Mouse (Mus musculus): ENCODE results near the gene Mapk12.

DNA sequence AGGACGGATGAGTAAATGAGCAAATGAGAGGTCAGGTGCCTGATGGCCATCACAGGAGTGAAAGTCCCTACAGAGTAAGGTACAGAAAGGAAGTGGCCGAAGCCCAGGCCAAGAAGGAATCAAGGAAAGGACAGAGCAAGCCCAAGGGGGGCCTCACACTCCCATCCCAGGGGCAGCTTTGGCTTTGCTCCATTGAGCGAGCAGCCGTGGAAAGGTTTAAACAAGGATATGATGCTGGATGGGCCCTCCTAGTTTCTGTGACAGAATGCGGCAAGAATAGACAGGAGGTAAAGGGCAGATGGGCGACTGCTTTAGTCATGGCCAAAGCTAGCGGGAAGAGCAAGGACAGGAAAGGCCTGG is 2.5 kb downstream of the Mapk12 start:
- TF ChIP-seq CTCF (IDR thresholded peaks at IDR 0.05; ENCODE audit: low read depth) (no peak), EP300 (IDR thresholded peaks at IDR 0.05; ENCODE audit: low read depth) (no peak)

All from liver, embryonic 14.5 days (tissue).